30 mouse cellular contexts compared by ENCODE assay signal in the genomic region with DNA sequence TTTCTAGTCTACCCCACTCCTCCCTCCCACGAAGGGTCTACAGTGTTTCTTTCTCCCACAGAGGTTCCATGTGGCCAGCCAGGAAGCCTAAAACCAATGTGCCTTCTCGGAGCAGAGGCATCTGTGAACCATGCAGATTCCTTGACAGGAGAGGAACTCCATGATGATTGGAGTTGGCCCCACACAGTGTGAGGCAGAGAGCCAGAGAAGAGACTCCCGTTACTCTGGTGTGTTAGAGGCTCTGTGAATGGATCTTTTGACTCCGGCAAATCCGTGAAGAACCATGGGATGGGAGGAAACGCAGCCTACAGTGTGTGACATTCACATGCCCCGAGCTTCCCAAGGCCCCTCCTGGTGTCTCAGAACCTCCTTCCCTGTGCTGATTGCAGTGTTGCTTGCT. TPM values are rescaled to one million over a fixed set of nuclear protein-coding genes. Genes with fewer than 3 reads are reported as not detected.
"Had no signal": no experiment of that assay in that cellular context is flagged by ENCODE, and none has a peak within 500 bp of the region (broad histone marks: within the 10 kb centered on the region; RNA-seq: fewer than 3 reads in every experiment).

No protein-coding gene starts in this region.

- H3K27me3 ChIP-seq: limb, embryonic 12.5 days; limb, embryonic 15.5 days; lung, embryonic 15.5 days; neural tube, embryonic 13.5 days had no signal

- H3K36me3 ChIP-seq: limb, embryonic 12.5 days; limb, embryonic 15.5 days; liver, embryonic 15.5 days; lung, embryonic 15.5 days; midbrain, embryonic 12.5 days; neural tube, embryonic 13.5 days had no signal

- H3K27ac ChIP-seq: kidney, postnatal 0 days; layer of hippocampus, adult 2 months; limb, embryonic 12.5 days; limb, embryonic 15.5 days; liver, embryonic 15.5 days; lung, embryonic 15.5 days; midbrain, embryonic 12.5 days; neural tube, embryonic 13.5 days had no signal

- DNase-seq: kidney, adult 2 months; kidney, postnatal 25 days; layer of hippocampus, adult 9-11 months; lung, adult 18-20 months; lung, postnatal 10 days; lung, postnatal 36 days; retina, postnatal 1 day; right cerebral cortex, postnatal 25 days; thymus, adult 18-20 months; thymus, postnatal 36 days had no signal

- H3K9me3 ChIP-seq: limb, embryonic 15.5 days; liver, embryonic 15.5 days; lung, embryonic 15.5 days; neural tube, embryonic 13.5 days had no signal

- ATAC-seq: intestine, postnatal 0 days had no signal

- H3K4me3 ChIP-seq: layer of hippocampus, adult 2 months; limb, embryonic 12.5 days; limb, embryonic 15.5 days; liver, embryonic 15.5 days; lung, embryonic 15.5 days; megakaryocyte, embryonic 14.5 days; midbrain, embryonic 12.5 days; myocyte; neural tube, embryonic 13.5 days had no signal

- H3K9ac ChIP-seq: limb, embryonic 12.5 days; limb, embryonic 15.5 days; liver, embryonic 15.5 days; lung, embryonic 15.5 days; midbrain, embryonic 12.5 days; neural tube, embryonic 13.5 days had no signal

- H3K4me2 ChIP-seq: limb, embryonic 12.5 days; limb, embryonic 15.5 days; liver, embryonic 11.5 days; liver, embryonic 15.5 days; lung, embryonic 15.5 days; midbrain, embryonic 12.5 days; neural tube, embryonic 13.5 days had no signal

RNA-seq across cellular contexts. Expression of a gene that starts 24.5 kb away (rescaled TPM):
- total RNA-seq: monocyte, adult 5-6 weeks; neutrophil, adult 5-6 weeks had no signal

RNA-seq across cellular contexts. Expression of a gene that starts 42.5 kb away (rescaled TPM):
- total RNA-seq: monocyte, adult 5-6 weeks had no signal

RNA-seq across cellular contexts. Expression of a gene that starts 55.0 kb away (rescaled TPM):
- total RNA-seq: layer of hippocampus, adult 2 months; left cerebral cortex, adult 18-20 months; left cerebral cortex, postnatal 10 days; left cerebral cortex, postnatal 36 days; monocyte, adult 5-6 weeks; neutrophil, adult 5-6 weeks had no signal
- polyA plus RNA-seq: intestine, postnatal 0 days; large intestine, adult 2 months; liver, embryonic 15.5 days; midbrain, embryonic 12.5 days; neural tube, embryonic 13.5 days; small intestine, adult 2 months; urinary bladder, adult 2 months had no signal
